Mouse (Mus musculus) brain, embryonic 14.5 days (tissue): Measurements from ENCODE around the gene Ube2r2.

Source experiments
- CTCF ChIP-seq: fragments of 200-500 bp; IDR thresholded peaks from 2 replicates; pipeline ENCODE4 v1.5.1; 2012; ENCODE audit warnings: inconsistent platforms, mild to moderate bottlenecking, moderate library complexity, borderline replicate concordance; ENCODE audit not compliant: insufficient read depth, insufficient read length; ENCODE audit errors: extremely low read depth
- POLR2A ChIP-seq: fragments of 200-500 bp; IDR thresholded peaks from 2 replicates; pipeline ENCODE4 v1.6.1; 2012; ENCODE audit warnings: mild to moderate bottlenecking, inconsistent platforms, borderline replicate concordance; ENCODE audit not compliant: poor library complexity, insufficient read depth, insufficient read length, severe bottlenecking; ENCODE audit errors: extremely low read depth

GRCm38 (mm10) chr4:41179825-41180725, 44.5 kb downstream of the Ube2r2 start:
- TF ChIP-seq POLR2A = no peak
- TF ChIP-seq CTCF = no peak
